Mouse (Mus musculus): ENCODE data around the gene Lpar3. TPM values are rescaled to one million over a fixed set of nuclear protein-coding genes. Genes with fewer than 3 reads are reported as not detected.
"Not testable (repeated sequence)": the region's sequence is repeated elsewhere in the genome, so short reads cannot be mapped to it uniquely, and the experiment has no call there.

Lpar3 gene
- polyA plus RNA-seq, 1 experiment from 2014 or later, result not detected

- WGBS (ENCODE audit: missing documents), result 86% methylated on average over 17 of the region's 17 CpGs
Measured at GRCm38 (mm10) chr3:146196780-146197743, 23.7 kb upstream of the Lpar3 start.

GRCm38 (mm10) chr3:146197785-146198184 is 23.0 kb upstream of the Lpar3 start:
- 97% methylated on average over 12 of the region's 12 CpGs for WGBS (ENCODE audit: missing documents)
- peaks cover 24% of the 10 kb centered on the region for H3K36me3 ChIP-seq (ENCODE audit: inconsistent target)
- no peak overlapping the region for H3K4me3 ChIP-seq (ENCODE audit: inconsistent target)
- no peak overlapping the region for H3K27ac ChIP-seq
- no peaks in the 10 kb centered on the region for H3K79me2 ChIP-seq (ENCODE audit: inconsistent target)

More at GRCm38 (mm10) chr3:146196780-146197743, 23.7 kb upstream of the Lpar3 start:
- H3K36me3 ChIP-seq (ENCODE audit: inconsistent target), result peaks cover 31% of the 10 kb centered on the region
- no peaks in the 10 kb centered on the region for H3K79me2 ChIP-seq (ENCODE audit: inconsistent target)
- no peak overlapping the region for H3K27ac ChIP-seq
- H3K4me3 ChIP-seq (ENCODE audit: inconsistent target), result no peak overlapping the region

DNA sequence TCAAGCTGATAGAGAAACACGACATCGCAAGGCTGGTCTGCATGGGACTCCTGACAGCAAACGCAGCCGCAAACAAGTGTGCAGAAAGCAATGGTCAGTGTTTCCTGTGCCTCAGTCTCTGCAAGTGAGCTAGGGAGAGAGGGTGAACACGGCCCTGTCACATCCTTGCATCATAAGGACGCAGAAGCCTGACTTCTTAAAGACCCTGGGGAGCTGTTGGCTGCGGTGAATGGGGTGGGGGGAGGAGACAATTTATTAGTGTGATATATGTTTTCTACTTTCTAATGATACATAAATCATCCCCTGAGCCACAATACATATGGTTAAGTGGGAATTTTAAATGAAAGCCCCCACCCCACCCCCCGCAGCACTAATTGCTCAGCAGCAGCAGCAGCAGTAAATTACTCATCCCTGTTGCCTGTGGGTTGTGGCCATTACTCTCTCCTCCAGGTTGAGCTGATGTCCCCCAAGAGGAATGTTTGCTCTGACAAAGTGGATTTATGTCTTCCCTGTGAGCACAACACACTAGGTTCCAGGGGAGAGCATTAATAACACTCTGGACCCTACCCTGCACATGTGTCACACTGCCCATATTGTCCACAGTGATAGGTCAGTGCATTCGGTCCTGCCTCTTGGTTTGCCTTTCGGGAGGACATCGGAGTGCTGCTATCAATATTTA is 21.8 kb upstream of the Lpar3 start:
- H3K4me3 ChIP-seq (ENCODE audit: inconsistent target), result no peak overlapping the region
- no peak overlapping the region for H3K27ac ChIP-seq
- WGBS (ENCODE audit: missing documents), result 93% methylated on average over 11 of the region's 11 CpGs
- no peaks in the 10 kb centered on the region for H3K79me2 ChIP-seq (ENCODE audit: inconsistent target)
- peaks cover 13% of the 10 kb centered on the region for H3K36me3 ChIP-seq (ENCODE audit: inconsistent target)

GRCm38 (mm10) chr3:146199486-146199885 is 21.3 kb upstream of the Lpar3 start:
- Histone ChIP-seq H3K4me3 (ENCODE audit: inconsistent target) (no peak overlapping the region), H3K36me3 (ENCODE audit: inconsistent target) (peaks cover 10% of the 10 kb centered on the region), H3K79me2 (ENCODE audit: inconsistent target) (no peaks in the 10 kb centered on the region), H3K27ac (no peak overlapping the region)
- WGBS (ENCODE audit: missing documents), result 86% methylated on average over 3 of the region's 3 CpGs

- WGBS (ENCODE audit: missing documents), result 86% methylated on average over 2 of the region's 2 CpGs
- H3K4me3 ChIP-seq (ENCODE audit: inconsistent target), result no peak overlapping the region
- no peaks in the 10 kb centered on the region for H3K36me3 ChIP-seq (ENCODE audit: inconsistent target)
- no peaks in the 10 kb centered on the region for H3K79me2 ChIP-seq (ENCODE audit: inconsistent target)
- H3K27ac ChIP-seq, result no peak overlapping the region
Measured at GRCm38 (mm10) chr3:146204375-146204774, 16.4 kb upstream of the Lpar3 start.

GRCm38 (mm10) chr3:146205305-146205704 is 15.5 kb upstream of the Lpar3 start:
- H3K4me3 ChIP-seq (ENCODE audit: inconsistent target), result no peak overlapping the region
- H3K79me2 ChIP-seq (ENCODE audit: inconsistent target), result no peaks in the 10 kb centered on the region
- WGBS (ENCODE audit: missing documents), result 74% methylated on average over 11 of the region's 11 CpGs
- no peak overlapping the region for H3K27ac ChIP-seq
- H3K36me3 ChIP-seq (ENCODE audit: inconsistent target), result no peaks in the 10 kb centered on the region

GRCm38 (mm10) chr3:146206635-146207034 is 14.1 kb upstream of the Lpar3 start:
- WGBS (ENCODE audit: missing documents), result 73% methylated on average over 2 of the region's 2 CpGs
- Histone ChIP-seq H3K36me3 (ENCODE audit: inconsistent target) (no peaks in the 10 kb centered on the region), H3K79me2 (ENCODE audit: inconsistent target) (no peaks in the 10 kb centered on the region), H3K27ac (no peak overlapping the region), H3K4me3 (ENCODE audit: inconsistent target) (no peak overlapping the region)

DNA sequence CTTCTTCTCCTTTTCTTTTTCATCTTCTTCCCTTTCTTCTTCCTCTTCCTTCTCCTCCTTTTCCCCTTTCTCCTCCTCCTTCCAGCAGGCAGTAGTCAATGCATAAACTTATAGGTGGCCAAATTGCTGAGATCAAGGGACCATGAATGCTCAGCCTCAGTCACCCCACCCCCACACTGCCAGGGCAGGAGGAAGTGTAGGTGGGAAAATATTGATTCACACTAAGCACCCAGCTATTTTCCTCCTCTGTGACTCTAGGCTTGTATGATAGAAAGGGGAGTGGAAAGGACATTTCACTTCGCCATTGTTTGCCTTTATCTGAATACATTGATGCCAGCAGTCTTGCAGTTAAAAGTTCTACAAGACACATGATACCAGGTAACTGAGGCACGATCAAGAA is 13.3 kb upstream of the Lpar3 start:
- Histone ChIP-seq H3K36me3 (ENCODE audit: inconsistent target) (no peaks in the 10 kb centered on the region), H3K4me3 (ENCODE audit: inconsistent target) (no peak overlapping the region), H3K27ac (no peak overlapping the region), H3K79me2 (ENCODE audit: inconsistent target) (no peaks in the 10 kb centered on the region)
- WGBS (ENCODE audit: missing documents), result 75% methylated on average over 2 of the region's 2 CpGs

DNA sequence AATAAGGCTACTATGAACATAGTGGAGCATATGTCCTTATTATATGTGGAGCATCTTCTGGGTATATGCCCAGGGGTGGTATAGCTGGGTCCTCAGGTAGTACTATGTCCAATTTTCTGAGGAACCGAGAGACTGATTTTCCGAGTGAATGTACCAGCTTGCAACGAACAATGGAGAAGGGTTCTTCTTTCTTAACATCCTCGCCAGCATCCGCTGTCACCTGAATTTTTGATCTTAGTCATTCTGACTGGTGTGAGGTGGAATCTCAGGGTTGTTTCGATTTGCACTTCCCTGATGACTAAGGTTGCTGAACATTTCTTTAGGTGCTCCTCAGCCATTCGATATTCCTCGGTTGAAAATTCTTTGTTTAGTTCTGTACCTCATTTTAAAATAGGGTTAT is 11.0 kb upstream of the Lpar3 start:
- 94% methylated on average over 8 of the region's 8 CpGs for WGBS (ENCODE audit: missing documents)
- H3K4me3 ChIP-seq (ENCODE audit: inconsistent target); H3K27ac ChIP-seq; H3K36me3 ChIP-seq (ENCODE audit: inconsistent target); H3K79me2 ChIP-seq (ENCODE audit: inconsistent target): not testable (repeated sequence)

DNA sequence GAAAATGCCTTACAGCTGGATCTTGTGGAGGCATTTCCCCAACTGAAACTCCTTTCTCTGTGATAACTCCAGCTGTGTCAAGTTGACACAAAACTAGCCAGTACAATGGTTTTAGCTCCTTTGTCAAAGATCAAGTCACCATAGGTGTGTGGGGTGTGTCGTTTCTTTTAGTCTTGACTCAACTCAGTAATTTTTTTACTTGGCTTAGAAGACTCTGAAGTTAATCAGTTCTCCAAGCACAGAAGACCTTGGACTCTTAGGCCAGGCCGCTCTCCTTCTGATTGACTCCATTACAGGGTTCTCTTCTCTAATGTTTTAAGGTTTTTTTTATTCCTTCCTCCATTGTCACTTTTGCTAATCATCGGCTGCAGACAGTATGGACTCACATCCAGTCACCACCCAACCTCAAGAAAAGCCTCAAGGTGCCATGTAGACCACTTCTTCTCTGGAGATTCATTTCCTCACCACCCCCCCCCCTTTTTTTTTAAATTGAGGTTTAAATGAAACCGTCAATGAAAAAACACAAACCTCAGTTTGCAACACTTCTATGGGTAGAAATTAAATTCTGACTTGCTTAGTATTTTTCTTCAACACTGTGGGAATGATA is 9.5 kb upstream of the Lpar3 start:
- Histone ChIP-seq H3K4me3 (ENCODE audit: inconsistent target) (no peak overlapping the region), H3K79me2 (ENCODE audit: inconsistent target) (no peaks in the 10 kb centered on the region), H3K36me3 (ENCODE audit: inconsistent target) (no peaks in the 10 kb centered on the region), H3K27ac (no peak overlapping the region)
- WGBS (ENCODE audit: missing documents), result 74% methylated on average over 4 of the region's 4 CpGs

GRCm38 (mm10) chr3:146211964-146212363 is 8.8 kb upstream of the Lpar3 start:
- H3K4me3 ChIP-seq (ENCODE audit: inconsistent target), result no peak overlapping the region
- no peaks in the 10 kb centered on the region for H3K36me3 ChIP-seq (ENCODE audit: inconsistent target)
- 27% methylated on average over 2 of the region's 2 CpGs for WGBS (ENCODE audit: missing documents)
- no peaks in the 10 kb centered on the region for H3K79me2 ChIP-seq (ENCODE audit: inconsistent target)
- H3K27ac ChIP-seq, result no peak overlapping the region

DNA sequence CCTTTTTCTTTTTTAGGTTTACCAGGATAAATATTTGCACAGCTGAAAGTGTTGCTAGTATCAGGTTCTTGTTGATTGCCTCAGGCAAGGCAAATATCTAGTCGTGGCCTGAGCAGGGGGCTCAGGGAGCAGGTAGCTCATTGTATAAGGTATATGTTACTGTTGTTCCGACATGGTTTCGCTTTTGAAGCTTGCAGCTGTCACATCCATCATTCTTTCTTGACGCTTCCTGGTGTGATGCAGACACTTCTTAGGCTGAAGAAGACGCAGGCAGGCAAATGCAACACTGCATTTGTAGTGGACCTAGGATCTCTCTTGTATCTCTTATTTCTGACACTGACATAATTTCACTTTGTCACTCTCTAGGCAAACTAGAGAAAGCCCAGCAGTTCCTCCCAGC is 7.4 kb upstream of the Lpar3 start:
- 57% methylated on average over 5 of the region's 5 CpGs for WGBS (ENCODE audit: missing documents)
- Histone ChIP-seq H3K36me3 (ENCODE audit: inconsistent target) (no peaks in the 10 kb centered on the region), H3K79me2 (ENCODE audit: inconsistent target) (no peaks in the 10 kb centered on the region), H3K27ac (no peak overlapping the region), H3K4me3 (ENCODE audit: inconsistent target) (no peak overlapping the region)

DNA sequence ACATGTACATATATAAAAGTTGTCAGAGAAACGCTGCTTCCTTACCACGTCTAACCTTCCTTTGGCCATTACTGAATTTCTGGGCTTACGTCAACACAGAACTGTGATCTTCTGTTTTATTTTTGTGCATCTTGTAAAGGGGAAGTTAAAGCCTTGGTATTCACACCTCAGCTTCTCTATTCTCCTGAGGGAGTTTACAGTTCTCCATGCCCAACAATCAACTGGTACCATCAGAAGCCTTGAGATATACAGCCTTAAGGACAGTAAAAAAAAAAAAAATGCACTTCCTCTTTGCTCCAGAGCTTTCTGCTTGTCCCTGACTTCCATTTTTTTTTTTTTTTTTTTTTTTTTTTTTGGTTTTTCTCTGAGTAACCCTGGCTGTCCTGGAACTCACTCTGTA is 4.2 kb upstream of the Lpar3 start:
- 34% methylated on average over 3 of the region's 3 CpGs for WGBS (ENCODE audit: missing documents)
- Histone ChIP-seq H3K79me2 (ENCODE audit: inconsistent target) (no peaks in the 10 kb centered on the region), H3K27ac (no peak overlapping the region), H3K4me3 (ENCODE audit: inconsistent target) (no peak overlapping the region), H3K36me3 (ENCODE audit: inconsistent target) (no peaks in the 10 kb centered on the region)

GRCm38 (mm10) chr3:146224271-146224670 is 3.5 kb downstream of the Lpar3 start:
- Histone ChIP-seq H3K4me3 (ENCODE audit: inconsistent target) (no peak overlapping the region), H3K27ac (no peak overlapping the region), H3K79me2 (ENCODE audit: inconsistent target) (no peaks in the 10 kb centered on the region), H3K36me3 (ENCODE audit: inconsistent target) (no peaks in the 10 kb centered on the region)
- WGBS (ENCODE audit: missing documents), result 28% methylated on average over 4 of the region's 4 CpGs
